Mouse (Mus musculus): ENCODE data around the gene Ctc1.

The Ctc1 gene

GRCm38 (mm10) chr11:69070590-69071222 is 55.0 kb downstream of the Ctc1 start, which contains the start of gene Tmem107:
Gene Tmem107, plus strand, starts transcription at chr11:69070806.
- DNase-seq (ENCODE audit: low spot score): peak; percentile 87

DNA sequence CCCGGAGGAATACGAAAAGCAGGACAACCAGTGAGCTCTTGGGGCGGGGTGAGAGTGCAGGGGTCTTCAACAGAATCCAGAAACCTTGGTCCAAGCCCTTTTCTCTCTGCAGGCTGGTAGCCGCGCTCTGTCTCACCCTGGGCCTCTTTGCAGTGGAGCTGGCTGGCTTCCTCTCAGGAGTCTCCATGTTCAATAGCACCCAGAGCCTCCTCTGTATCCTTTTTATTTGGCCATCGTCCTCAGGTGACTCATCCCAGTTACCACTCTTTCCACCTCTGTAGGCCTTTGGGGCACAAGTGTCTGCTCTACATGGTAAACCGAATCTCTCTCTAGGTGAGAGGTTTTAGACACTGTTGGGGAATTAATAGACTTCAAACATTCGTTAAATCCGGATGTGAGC is 55.6 kb downstream of the Ctc1 start:
- no peak for DNase-seq (ENCODE audit: low spot score)

DNA sequence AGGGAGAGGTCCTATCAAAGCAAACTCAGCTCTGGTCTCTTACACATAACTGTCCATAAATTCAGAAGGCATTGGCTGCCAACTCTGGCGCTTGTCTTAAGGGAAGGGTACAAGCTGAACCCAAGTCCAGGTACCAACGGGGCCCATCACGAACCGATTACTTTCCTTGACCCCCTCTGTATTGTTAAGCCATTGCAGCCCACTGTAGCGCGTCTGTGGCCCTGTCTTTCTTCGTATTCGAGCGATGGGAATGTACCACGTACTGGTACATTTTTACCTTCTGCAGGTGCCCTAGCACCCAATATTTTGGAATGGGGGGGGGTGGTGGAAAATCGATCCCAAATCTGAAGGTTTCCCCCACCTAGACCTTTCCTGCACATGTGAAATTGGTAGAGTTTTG is 56.5 kb downstream of the Ctc1 start:
- DNase-seq (ENCODE audit: low spot score): no peak

DNA sequence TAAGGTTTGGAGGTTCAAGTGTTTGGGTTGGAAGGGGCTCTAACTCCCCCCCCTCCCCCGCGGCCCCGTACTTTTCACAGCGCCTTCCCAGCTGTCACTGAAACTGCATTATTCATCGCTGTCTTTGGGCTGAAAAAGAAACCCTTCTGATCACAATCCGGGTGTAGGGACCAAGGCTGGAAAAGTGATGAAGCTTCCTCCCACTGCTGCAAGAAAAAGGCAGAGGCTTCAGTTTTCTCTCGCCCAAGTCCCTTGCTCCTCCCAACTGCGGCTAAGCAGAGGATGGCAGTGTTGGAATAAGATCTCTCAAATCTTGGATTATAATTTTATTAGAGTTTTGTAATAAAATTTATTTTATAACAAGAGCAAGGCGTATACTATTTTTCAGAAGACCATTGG is 57.0 kb downstream of the Ctc1 start:
- no peak for DNase-seq (ENCODE audit: low spot score)

DNA sequence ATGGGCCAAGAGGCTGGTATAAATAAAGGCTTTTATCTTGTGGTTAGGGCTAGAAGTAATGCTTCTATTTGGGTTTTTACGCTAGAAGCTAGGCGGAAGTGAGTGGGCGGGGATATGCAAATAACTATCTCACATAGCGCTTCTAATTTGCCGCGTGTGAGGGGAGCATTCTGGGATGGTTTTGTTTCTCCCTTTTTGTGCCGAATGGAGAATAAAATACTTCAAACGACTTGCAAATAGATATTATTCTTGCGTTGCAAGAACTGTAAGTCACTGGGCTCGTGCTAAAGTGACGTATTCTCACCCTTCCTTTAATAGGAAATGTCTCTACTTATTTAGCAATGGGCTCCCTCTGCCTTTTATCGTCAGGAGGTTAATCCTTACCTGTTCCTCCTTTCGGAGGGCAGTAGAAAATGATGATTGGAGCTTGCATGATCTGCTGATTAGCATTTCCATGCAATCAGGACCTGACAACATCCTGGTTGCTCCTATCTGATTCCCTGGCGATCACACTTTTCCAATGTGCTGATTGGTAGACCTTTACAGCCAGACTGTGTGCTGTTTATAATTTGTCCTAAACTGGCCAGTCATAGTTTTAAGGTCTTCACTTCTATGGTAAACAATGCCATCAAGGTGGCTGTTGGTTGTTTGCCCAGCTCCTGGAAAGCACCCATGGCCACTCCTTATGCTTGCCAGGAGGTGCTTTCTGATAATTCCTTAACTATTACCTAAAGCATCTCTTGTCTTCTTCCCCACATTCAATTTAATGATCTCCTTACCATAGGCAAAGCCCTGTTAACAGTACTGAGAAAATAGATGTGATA is 57.6 kb downstream of the Ctc1 start:
- DNase-seq (ENCODE audit: low spot score): peak; percentile 71

DNA sequence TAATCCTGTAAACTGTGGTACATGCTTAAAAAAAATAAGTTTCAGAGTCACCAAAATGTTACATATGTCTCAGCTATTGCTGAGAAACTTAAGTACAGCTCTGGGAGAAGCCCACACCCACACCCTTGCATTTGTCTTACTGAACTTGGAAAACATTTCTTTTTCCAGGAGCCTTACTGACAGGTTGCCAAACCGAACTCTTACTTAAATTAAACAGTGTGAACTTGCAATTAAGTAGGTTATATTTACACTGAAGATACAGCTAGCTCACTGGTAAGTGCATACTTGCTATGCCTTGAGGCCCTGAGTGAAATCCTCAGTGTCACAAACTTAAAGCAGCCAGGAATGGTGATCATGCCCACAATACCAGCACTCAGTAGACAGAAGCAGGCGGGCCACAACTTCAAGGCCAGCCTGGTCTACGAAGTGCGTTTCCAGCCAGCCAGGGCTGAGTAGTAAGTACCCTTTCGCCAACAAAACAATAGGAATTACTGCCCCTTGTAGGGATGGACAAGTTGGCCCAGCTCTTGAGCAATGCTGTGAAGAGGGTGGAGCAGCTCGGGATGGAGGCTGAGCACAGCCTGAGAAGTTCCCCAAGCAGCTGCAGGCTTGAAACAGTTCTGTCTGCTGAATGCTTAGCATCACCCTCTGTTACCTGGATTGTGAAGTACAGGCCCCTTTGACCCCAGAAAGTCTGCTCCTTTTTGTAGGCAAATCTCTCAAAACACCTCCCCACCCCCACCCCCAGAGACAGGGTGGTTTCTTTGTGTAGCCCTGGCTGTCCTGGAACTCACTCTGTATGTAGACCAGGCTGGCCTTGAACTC is 58.5 kb downstream of the Ctc1 start:
- DNase-seq (ENCODE audit: low spot score): no peak

DNA sequence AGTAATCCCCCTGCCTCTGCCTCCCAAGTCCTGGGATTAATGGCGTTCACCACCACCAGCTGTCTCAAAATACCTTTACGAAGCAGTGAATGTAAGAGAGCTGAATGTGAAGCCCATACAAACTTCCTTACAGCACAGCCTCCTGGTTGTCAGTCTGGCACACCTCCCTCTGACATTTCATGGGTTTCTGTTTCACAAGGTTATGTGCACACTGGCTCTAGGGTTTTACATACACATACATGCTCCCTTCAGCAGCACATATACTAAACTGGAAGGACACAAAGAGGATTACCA is 59.0 kb downstream of the Ctc1 start:
- DNase-seq (ENCODE audit: low spot score): no peak

DNA sequence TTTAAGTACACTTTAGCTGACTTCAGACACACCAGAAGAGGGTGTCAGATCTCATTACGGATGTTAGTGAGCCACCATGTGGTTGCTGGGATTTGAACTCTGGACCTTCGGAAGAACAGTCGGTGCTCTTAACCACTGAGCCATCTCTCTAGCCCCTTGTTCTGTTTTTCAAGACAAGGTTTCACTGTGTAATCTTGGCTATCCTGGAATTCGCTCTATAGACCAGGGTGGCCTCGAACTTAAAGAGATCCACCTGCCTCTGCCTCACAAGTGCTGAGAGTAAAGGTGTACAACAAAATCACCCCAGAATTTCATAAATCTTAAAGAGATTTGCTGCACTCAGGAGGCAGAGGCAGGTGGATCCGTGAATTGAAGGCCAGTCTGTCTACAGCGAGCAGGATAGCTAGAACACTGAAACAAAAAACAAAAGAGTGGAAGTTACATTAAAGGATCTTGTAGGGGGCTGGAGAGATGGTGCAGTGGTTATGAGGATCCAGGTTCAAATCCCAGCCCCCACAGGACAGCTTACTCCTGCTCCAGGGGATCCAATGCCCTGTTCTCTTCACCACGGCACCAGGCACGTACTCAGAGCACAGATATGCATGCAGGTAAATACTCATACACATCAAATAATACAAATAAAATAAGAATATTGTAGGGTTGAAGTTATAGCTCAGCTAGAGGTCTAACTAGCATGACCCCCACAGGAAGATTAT is 60.2 kb downstream of the Ctc1 start:
- no peak for DNase-seq (ENCODE audit: low spot score)

- no peak for DNase-seq (ENCODE audit: low spot score)
Observed at GRCm38 (mm10) chr11:69076572-69076971, 60.9 kb downstream of the Ctc1 start.

DNA sequence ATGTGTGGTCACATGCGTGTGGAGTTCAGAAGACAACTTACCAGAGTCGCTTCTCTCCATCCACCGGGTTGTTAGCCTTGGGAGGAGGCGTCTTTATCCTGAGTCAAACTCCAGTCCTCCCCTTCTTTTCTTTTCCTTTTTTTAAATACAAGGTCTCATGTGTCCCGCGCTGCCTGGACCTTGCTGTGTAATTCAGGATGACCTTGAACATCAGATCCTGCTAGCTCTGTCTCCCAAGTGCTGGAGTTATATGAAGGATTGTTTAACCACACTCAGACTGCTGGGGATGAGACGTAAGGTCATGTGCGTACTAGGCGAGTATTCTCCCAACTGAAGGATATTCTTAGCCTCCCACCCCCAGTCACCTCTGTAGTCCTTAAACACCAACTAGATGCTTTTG is 61.6 kb downstream of the Ctc1 start:
- no peak for DNase-seq (ENCODE audit: low spot score)

DNA sequence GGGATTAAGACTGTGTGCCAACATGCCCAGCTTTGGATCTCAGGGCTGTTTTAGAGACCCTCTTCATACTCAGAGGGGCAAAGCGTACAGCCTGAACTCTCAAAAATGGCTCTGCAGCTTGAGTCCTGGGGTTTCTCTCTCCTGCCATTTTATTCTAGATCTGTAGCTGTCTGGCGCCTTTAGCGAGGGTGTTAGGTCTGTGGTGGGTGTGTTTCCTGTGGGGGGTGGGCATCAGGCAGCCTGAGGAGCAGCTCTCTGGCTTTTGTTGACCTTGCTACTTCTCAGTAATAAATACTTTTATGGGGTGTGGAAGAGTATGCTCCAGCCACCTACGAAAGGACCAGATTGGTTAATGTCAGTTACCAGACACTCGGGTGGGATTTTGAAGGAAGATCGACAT is 62.3 kb downstream of the Ctc1 start:
- DNase-seq (ENCODE audit: low spot score): no peak

DNA sequence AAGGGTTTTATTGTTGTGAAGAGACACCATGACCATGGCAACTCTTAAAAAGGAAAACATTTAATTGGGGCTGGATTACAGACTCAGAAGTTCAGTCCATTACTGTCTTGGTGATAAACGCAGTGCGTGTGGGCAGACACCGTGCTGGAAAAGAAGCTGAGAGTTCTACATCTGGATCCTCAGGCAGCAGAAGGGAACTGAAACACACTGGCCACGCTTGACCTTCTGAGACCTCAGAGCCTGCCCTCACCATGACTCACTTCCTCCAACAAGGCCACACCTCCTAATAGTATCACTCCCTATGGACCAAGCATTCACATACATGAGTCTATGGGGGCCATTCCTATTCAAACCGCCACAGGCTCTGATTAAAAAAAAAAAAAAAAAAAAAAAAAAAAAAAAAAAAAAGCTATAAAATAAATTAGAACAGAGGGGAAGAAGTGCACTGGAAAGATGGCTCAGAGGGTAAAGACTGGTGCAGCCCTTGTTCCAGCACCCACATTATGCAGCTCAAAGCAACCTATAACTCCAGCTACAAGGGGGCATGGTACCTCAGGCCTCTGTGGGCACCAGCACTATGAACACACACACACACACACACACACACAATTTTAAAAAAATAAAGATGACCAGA is 63.2 kb downstream of the Ctc1 start:
- DNase-seq (ENCODE audit: low spot score): no peak

GRCm38 (mm10) chr11:69080102-69080854 is 64.6 kb downstream of the Ctc1 start:
- no peak for DNase-seq (ENCODE audit: low spot score)

DNA sequence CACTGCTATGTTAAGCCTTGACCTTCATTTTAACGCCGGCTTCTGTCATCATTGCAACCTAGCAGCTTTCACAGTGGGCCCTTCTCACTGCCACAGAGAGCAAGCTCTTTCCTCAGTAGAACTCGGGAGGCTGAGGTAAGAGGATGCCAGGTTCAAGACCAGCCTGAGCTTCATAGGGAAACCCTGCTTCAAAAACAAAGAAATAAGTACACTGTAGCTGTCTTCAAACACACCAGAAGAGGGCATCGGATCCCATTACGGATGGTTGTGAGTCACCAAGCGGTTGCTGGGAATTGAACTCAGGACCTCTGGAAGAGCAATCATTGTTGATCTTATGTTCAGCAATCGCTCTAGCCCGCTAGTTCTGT is 65.1 kb downstream of the Ctc1 start:
- DNase-seq (ENCODE audit: low spot score): no peak

GRCm38 (mm10) chr11:69081613-69082012 is 65.9 kb downstream of the Ctc1 start:
- DNase-seq (ENCODE audit: low spot score): no peak

GRCm38 (mm10) chr11:69085608-69086007 is 69.9 kb downstream of the Ctc1 start:
- no peak for DNase-seq (ENCODE audit: low spot score)

Data from ovary, postnatal 10 days (tissue).